Mouse (Mus musculus): ENCODE measurements around the gene Fam167b. TPM values are rescaled to one million over a fixed set of nuclear protein-coding genes. Genes with fewer than 3 reads are reported as not detected.

Fam167b gene
- polyA plus RNA-seq (2012; ENCODE audit: insufficient read depth, insufficient read length, missing spikeins), result 1.2 and 2.6 TPM in 2 replicates

DNA sequence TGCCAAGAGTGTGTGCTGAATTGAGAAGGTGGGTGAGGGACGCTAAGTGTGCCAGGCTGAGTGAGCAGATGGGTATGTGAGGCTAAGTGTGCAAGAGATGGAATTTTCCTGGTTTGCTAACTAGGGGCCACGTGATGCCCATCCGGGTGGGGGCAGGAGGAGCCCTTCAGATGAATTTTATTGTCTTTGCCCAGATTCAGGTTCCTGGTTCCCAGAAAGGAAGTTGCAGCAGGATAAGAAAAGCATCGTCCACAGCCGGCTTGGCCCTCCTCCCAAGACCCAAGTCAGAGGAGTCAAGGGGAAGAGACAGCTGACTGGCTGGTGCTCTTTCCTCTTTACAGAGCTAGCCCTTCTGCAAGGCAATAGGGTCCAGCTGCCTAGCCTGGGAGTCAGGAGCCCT lies at the start of gene Fam167b:
TSS of gene Fam167b (minus strand) at position 84 of the 400 bp plus-strand sequence.
- Histone ChIP-seq H3K27ac (ENCODE audit: insufficient read depth, low read depth, low read length) (peak within 1 kb of the TSS; percentile 46), H3K4me1 (ENCODE audit: control insufficient read depth, insufficient read depth, low read length) (peaks cover 36% of the 10 kb centered on the region), H3K4me3 (ENCODE audit: insufficient read depth, low read length) (no peak within 1 kb of the TSS)
- TF ChIP-seq CTCF (IDR thresholded peaks at IDR 0.05; ENCODE audit: low read depth, low read length) (no peak), POLR2A (IDR thresholded peaks at IDR 0.05; ENCODE audit: borderline replicate concordance, low read depth, low read length) (no peak)

DNA sequence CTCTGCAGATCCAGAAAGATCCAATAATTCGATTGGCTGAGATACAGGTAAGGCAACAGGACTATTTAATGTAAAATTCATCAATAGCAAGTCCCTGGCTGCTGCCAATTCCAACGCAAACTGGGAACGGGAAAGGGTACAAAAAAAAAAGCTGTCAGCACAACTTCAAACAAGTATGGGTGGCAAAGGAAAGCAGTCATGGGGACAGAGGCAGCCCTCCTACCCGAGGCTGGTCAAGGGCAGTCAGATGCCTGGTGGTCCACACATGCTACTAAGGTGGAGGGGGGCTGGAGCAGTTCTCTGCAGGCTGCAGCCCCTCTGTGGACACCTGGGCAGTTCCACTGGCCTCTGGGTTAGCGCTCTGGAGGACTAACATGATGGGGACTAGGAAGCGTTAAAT lies 47.7 kb upstream of the Fam167b start:
- Histone ChIP-seq H3K4me3 (ENCODE audit: insufficient read depth, low read length) (no peak overlapping the region), H3K4me1 (ENCODE audit: control insufficient read depth, insufficient read depth, low read length) (peaks cover 21% of the 10 kb centered on the region), H3K27ac (ENCODE audit: insufficient read depth, low read depth, low read length) (no peak overlapping the region)
- TF ChIP-seq POLR2A (IDR thresholded peaks at IDR 0.05; ENCODE audit: borderline replicate concordance, low read depth, low read length), result no peak
- TF ChIP-seq CTCF (IDR thresholded peaks at IDR 0.05; ENCODE audit: low read depth, low read length), result no peak

DNA sequence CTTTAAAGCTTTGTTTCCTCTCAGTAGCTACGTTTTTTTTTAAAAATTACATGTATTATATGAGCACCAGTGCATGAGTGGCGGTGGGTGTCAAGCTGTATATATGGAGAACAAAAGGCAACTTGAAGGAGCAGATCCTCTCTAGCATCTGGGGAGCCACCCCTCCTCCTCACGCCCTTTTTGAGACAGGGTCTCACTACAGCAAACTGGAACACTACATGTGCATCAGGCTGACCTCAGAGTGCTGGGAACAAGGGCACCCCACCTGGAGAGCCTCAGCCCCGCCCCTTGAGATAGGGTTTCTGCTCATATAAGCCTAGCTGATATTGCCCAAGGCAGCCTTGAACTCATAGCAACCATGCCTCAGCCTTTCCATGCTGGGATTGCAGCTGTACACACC lies 47.1 kb upstream of the Fam167b start:
- Histone ChIP-seq H3K4me1 (ENCODE audit: control insufficient read depth, insufficient read depth, low read length) (peaks cover 21% of the 10 kb centered on the region), H3K27ac (ENCODE audit: insufficient read depth, low read depth, low read length) (peak overlapping the region; percentile 82), H3K4me3 (ENCODE audit: insufficient read depth, low read length) (no peak overlapping the region)
- TF ChIP-seq POLR2A (IDR thresholded peaks at IDR 0.05; ENCODE audit: borderline replicate concordance, low read depth, low read length) (no peak), CTCF (IDR thresholded peaks at IDR 0.05; ENCODE audit: low read depth, low read length) (no peak)

DNA sequence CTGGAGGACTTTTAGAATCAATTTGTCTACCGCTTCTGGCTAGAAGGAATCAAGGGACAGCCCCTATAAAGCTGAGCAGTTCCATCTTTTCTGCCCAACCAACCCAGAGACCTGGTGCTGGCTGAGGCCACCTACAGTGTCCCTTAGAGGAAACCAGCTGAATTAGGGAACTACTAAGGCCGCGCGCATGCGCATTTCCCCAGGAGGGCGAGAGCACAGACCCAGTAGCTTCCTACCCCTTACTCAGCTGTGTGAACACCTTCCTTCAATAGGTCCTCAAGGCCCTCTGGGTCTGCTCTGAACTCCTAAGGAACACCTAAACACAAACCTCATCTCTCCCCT lies 46.7 kb upstream of the Fam167b start:
- H3K27ac ChIP-seq (ENCODE audit: insufficient read depth, low read depth, low read length), result peak overlapping the region; percentile 82
- H3K4me3 ChIP-seq (ENCODE audit: insufficient read depth, low read length), result peak overlapping the region; percentile 40
- peaks cover 21% of the 10 kb centered on the region for H3K4me1 ChIP-seq (ENCODE audit: control insufficient read depth, insufficient read depth, low read length)
- no peak for TF ChIP-seq CTCF (IDR thresholded peaks at IDR 0.05; ENCODE audit: low read depth, low read length)
- no peak for TF ChIP-seq POLR2A (IDR thresholded peaks at IDR 0.05; ENCODE audit: borderline replicate concordance, low read depth, low read length)

DNA sequence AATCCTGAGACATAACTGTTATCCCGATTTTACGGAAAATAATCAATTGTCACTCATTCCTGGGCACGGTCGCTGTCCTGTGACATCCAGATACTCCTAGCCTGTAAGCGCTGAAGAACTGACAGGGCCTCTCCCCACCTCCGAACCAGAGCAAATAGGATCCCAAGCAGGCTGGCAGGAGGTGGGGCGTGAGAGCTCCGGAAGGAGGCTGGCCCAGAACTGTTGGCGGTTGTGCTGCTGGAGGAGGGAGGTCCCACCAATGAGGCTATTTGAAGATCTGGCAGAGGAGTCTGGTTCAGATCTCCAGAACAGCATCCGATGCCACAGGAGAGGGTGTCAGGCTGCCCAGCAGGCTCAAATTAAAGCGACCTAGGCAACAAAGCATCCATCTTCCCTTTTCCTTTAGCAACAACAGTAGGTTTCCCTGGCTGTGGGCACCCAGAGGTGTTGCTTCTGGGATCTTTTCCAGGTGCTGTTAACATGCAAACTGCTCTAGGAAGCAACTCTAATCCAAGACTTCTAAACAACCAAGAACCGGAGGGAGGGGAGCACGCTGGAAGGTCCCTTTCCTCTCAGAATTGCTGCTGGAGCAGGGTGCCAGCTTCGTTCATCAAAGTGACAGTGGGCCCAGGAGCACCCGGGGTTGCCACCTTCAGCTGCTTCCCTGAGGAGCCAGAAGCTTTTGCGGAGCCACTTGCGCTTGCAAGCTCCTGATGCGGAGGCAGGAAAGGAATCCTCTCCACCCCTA lies 46.1 kb upstream of the Fam167b start:
- Histone ChIP-seq H3K4me1 (ENCODE audit: control insufficient read depth, insufficient read depth, low read length) (peaks cover 21% of the 10 kb centered on the region), H3K27ac (ENCODE audit: insufficient read depth, low read depth, low read length) (peak overlapping the region; percentile 82), H3K4me3 (ENCODE audit: insufficient read depth, low read length) (peak overlapping the region; percentile 83)
- no peak for TF ChIP-seq CTCF (IDR thresholded peaks at IDR 0.05; ENCODE audit: low read depth, low read length)
- peak; percentile 75; the same call in 1 of the 2 replicates for TF ChIP-seq POLR2A (IDR thresholded peaks at IDR 0.05; ENCODE audit: borderline replicate concordance, low read depth, low read length)

DNA sequence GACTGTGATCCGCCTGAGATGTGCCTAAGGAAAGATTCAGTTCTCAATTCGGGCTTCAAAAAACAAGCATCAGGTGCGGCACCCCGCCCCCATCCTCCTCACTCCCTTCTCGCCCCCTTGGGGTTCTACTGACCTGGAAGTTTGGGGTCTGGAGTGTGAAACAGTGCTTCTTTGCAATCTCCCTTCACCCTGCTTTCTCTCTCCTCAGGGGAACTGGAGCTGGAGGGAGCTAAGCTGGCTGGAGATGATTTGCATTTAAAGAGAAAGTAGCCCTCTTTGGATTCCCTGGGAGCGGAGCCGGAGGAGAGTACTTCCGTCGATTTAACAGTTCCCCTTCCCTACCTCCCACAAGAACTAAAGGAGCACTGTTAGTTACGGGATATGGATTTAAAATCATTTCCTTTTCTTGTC lies 45.3 kb upstream of the Fam167b start, which contains the start of gene Ccdc28b:
TSS of gene Ccdc28b (minus strand) at position 267 of the 411 bp plus-strand sequence.
- Histone ChIP-seq H3K4me1 (ENCODE audit: control insufficient read depth, insufficient read depth, low read length) (peaks cover 23% of the 10 kb centered on the region), H3K4me3 (ENCODE audit: insufficient read depth, low read length) (peak within 1 kb of the TSS; percentile 83), H3K27ac (ENCODE audit: insufficient read depth, low read depth, low read length) (peak within 1 kb of the TSS; percentile 82)
- TF ChIP-seq CTCF (IDR thresholded peaks at IDR 0.05; ENCODE audit: low read depth, low read length) (no peak), POLR2A (IDR thresholded peaks at IDR 0.05; ENCODE audit: borderline replicate concordance, low read depth, low read length) (no peak; the same call in 1 of the 2 replicates)

DNA sequence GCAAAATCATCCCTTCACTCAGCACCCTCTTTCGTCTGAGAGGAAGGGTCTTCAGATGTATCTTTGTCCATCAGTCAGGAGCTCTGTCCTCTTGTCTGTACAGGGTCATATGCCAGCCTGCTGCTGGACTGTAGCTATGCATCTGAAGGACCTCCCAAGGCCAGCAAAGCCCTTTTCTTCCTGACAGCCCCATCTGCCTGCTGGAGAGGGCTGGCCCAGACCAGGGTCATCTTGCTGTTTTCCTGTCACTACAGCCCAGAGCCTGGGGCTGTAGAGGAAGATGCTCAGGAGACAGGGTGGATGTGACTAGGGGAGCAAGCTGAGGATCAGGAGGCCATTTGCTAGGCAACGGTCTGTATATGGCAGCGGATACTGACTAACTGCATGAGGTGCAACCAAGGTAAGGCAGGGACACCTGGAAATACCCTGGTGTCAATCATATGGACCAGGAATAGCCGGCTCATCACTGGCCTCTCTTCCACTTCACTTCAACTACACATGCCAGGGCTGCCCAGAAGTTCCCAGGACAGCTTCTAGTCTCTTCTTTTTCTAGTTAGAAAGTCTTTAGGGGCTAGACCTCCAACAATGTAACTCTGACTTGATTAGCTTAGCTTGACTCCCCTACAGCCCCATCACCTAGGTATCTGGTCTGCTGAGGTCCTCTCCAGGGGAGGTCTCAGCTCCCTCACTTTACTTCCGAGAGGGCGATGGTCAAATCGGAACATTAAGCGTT lies 44.6 kb upstream of the Fam167b start:
- peaks cover 25% of the 10 kb centered on the region for H3K4me1 ChIP-seq (ENCODE audit: control insufficient read depth, insufficient read depth, low read length)
- H3K27ac ChIP-seq (ENCODE audit: insufficient read depth, low read depth, low read length), result no peak overlapping the region
- TF ChIP-seq CTCF (IDR thresholded peaks at IDR 0.05; ENCODE audit: low read depth, low read length) (no peak), POLR2A (IDR thresholded peaks at IDR 0.05; ENCODE audit: borderline replicate concordance, low read depth, low read length) (no peak)
- H3K4me3 ChIP-seq (ENCODE audit: insufficient read depth, low read length), result peak overlapping the region; percentile 83

DNA sequence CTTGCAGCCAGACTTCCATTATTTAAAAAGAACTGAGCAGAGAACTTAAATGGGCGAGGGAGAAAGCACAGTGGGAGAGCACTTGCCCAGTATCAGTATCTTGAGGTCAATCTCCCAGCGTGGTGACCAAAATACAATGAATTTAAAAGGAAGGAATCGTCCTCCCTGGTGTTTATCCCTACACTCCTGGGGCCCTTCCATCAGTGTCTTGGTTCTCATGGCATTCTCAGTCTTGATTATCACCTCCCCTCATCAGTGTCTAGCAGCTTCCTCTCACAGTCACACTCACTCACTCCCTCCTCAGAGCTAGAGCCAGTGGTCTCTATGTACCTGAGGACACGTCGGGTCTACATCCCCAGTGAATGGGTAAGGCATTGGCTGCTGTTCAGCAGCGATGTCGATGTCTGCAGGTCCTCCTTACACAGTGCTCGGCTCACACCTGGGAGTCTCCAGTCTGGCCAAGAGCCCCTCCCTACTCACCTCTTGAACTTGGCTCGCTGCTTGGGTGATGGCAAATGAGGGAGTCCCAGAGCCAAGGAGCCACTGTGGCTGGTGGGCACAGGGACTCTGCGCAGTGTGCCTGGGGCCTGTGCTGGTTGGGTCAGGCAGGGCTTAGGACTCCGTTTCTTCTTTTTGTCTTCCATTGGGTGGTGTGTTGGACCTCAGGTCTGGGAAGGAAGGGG lies 43.9 kb upstream of the Fam167b start:
- no peak overlapping the region for H3K27ac ChIP-seq (ENCODE audit: insufficient read depth, low read depth, low read length)
- H3K4me3 ChIP-seq (ENCODE audit: insufficient read depth, low read length), result peak overlapping the region; percentile 83
- peaks cover 28% of the 10 kb centered on the region for H3K4me1 ChIP-seq (ENCODE audit: control insufficient read depth, insufficient read depth, low read length)

DNA sequence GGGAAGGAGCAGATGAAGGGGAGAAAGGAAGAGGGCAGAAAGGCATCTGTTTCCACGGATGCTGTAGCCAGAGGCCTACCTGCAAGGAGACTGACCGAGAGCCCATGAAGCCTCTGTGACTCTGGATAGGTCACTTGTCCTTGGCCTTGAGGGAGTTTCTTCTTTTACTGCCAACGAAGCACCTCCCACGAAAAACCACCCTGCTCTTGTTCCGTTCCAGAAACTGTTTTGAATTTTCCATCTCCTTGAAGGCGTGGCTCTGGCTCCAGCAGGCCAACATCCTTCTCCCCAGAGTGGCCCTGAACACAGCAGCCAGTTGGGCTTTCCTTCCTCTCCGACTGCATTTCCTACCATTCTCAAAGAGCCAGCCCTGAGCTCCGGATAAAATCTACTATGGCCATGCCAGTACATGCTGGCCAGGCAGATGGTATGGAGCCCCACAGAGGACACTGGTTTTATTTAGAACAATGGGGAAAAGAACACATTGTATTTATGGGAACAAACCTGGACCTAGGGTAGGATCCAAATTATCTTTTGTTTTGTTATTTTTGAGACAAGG lies 43.0 kb upstream of the Fam167b start:
- H3K4me1 ChIP-seq (ENCODE audit: control insufficient read depth, insufficient read depth, low read length), result peaks cover 28% of the 10 kb centered on the region
- no peak overlapping the region for H3K27ac ChIP-seq (ENCODE audit: insufficient read depth, low read depth, low read length)
- H3K4me3 ChIP-seq (ENCODE audit: insufficient read depth, low read length), result no peak overlapping the region
- TF ChIP-seq POLR2A (IDR thresholded peaks at IDR 0.05; ENCODE audit: borderline replicate concordance, low read depth, low read length), result no peak

More for the DNA sequence above, 43.9 kb upstream of the Fam167b start:
- TF ChIP-seq POLR2A (IDR thresholded peaks at IDR 0.05; ENCODE audit: borderline replicate concordance, low read depth, low read length) (no peak), CTCF (IDR thresholded peaks at IDR 0.05; ENCODE audit: low read depth, low read length) (no peak)

All from bone marrow macrophage, adult 2 months (primary cell).